Mouse (Mus musculus) skeletal muscle tissue, adult 2 months (tissue): Measurements from ENCODE around the gene Cldn19.

ENCODE experiments used
- DNase-seq: peaks from one replicate; pipeline ENCODE4 v3.0.0-alpha.2; 2012; ENCODE audit warnings: low read depth, low spot score

Cldn19 gene

GRCm38 (mm10) chr4:119255351-119255750 lies at the start of gene Cldn19:
Gene Cldn19, plus strand, starts transcription at chr4:119255414.
- no peak for DNase-seq

- no peak for DNase-seq
Measured at GRCm38 (mm10) chr4:119216667-119217066, 38.5 kb upstream of the Cldn19 start.

- DNase-seq: no peak
Measured at GRCm38 (mm10) chr4:119218169-119218568, 37.0 kb upstream of the Cldn19 start, which contains the start of gene Tmem269. Gene Tmem269, minus strand, starts transcription at chr4:119218217.

- DNase-seq: no peak
Measured at GRCm38 (mm10) chr4:119223696-119224095, 31.5 kb upstream of the Cldn19 start.

GRCm38 (mm10) chr4:119224534-119224933 lies 30.7 kb upstream of the Cldn19 start:
- no peak for DNase-seq

- no peak for DNase-seq
Measured at GRCm38 (mm10) chr4:119225719-119226118, 29.5 kb upstream of the Cldn19 start.

GRCm38 (mm10) chr4:119226751-119227150 lies 28.5 kb upstream of the Cldn19 start:
- no peak for DNase-seq

- DNase-seq: peak; percentile 99
Measured at GRCm38 (mm10) chr4:119232410-119233255, 22.6 kb upstream of the Cldn19 start, which contains the start of the genes AU022252 and P3h1. Gene AU022252, minus strand, starts transcription at chr4:119232712. Gene P3h1, plus strand, starts transcription at chr4:119232915.

- peak; percentile 42 for DNase-seq
Measured at GRCm38 (mm10) chr4:119233256-119233901, 21.8 kb upstream of the Cldn19 start.

GRCm38 (mm10) chr4:119234348-119234747 lies 20.9 kb upstream of the Cldn19 start:
- DNase-seq: no peak

GRCm38 (mm10) chr4:119238661-119239060 lies 16.6 kb upstream of the Cldn19 start:
- DNase-seq: no peak

GRCm38 (mm10) chr4:119239181-119239682 lies 16.0 kb upstream of the Cldn19 start:
- peak; percentile 65 for DNase-seq

GRCm38 (mm10) chr4:119241664-119242063 lies 13.6 kb upstream of the Cldn19 start:
- no peak for DNase-seq

- DNase-seq: no peak
Measured at GRCm38 (mm10) chr4:119242571-119242970, 12.6 kb upstream of the Cldn19 start.

- DNase-seq: no peak
Measured at GRCm38 (mm10) chr4:119244468-119245240, 10.6 kb upstream of the Cldn19 start.

GRCm38 (mm10) chr4:119245556-119245955 lies 9.7 kb upstream of the Cldn19 start:
- no peak for DNase-seq

GRCm38 (mm10) chr4:119245961-119246360 lies 9.3 kb upstream of the Cldn19 start:
- DNase-seq: no peak

GRCm38 (mm10) chr4:119246688-119247225 lies 8.5 kb upstream of the Cldn19 start:
- DNase-seq: no peak

GRCm38 (mm10) chr4:119247462-119248235 lies 7.6 kb upstream of the Cldn19 start:
- DNase-seq: peak; percentile 44

GRCm38 (mm10) chr4:119248407-119248965 lies 6.7 kb upstream of the Cldn19 start:
- DNase-seq: no peak
